In the genomic region with DNA sequence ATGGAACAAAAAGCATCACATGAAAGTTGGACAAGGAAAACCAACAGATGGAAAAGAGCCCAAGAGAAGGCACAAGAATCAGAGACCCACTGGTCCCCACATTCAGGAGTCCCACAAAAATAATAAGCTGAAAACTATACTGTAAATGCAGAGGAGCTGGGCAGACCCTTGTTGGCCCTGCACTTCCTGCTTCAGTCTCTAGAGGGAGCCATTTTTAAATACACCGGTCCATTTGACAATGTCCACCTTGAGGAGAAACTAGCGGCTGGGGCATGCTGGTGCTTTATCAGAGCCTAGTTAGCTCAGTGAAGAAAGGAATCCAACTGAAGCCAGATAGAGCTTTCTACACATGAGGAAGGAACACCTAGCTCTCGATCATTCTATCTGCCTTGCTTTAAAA, we compare ENCODE assay signal across 9 mouse cellular contexts.
A peak's percentile ranks its signal among the peaks of the same experiment; 100 is the strongest.
DNase-seq lines count a peak whose midpoint lies in the region; TF ChIP-seq lines count a peak whose summit lies in the region.
"Had no signal": no experiment of that assay in that cellular context is flagged by ENCODE, and none has a peak within 500 bp of the region (broad histone marks: within the 10 kb centered on the region; RNA-seq: fewer than 3 reads in every experiment).

No protein-coding gene starts in this region.

- no peaks in the 10 kb centered on the region for H3K36me3 ChIP-seq in MEL (ENCODE audit: control insufficient read depth in 1 of 2, insufficient read depth in 2 of 2, low read length in 2 of 2)
- H3K36me3 ChIP-seq: lung, embryonic 15.5 days had no signal

- TF ChIP-seq EP300 in MEL (IDR thresholded peaks at IDR 0.05; ENCODE audit: low read depth in 1 of 2, low read length in 2 of 2), result no peak

- no peak for TF ChIP-seq POLR2A in MEL (IDR thresholded peaks at IDR 0.05; ENCODE audit: control insufficient read depth in 1 of 2, insufficient read depth in 1 of 2, low read depth in 1 of 2, low read length in 2 of 2, poor library complexity in 1 of 2)
- no peak for TF ChIP-seq POLR2A in cortical plate, adult 2 months (IDR thresholded peaks at IDR 0.05; ENCODE audit: extremely low read depth, insufficient read depth, low read length)

- no peak overlapping the region for H3K9ac ChIP-seq in MEL (ENCODE audit: control insufficient read depth, low read depth, low read length, poor library complexity, severe bottlenecking)
- H3K9ac ChIP-seq: forebrain, embryonic 13.5 days; lung, embryonic 15.5 days had no signal

- H3K4me3 ChIP-seq in layer of hippocampus, adult 2 months, result no peak overlapping the region
- no peak overlapping the region for H3K4me3 ChIP-seq in MEL (ENCODE audit: control insufficient read depth in 1 of 2, insufficient read depth in 1 of 2, low read depth in 2 of 2, low read length in 2 of 2)
- H3K4me3 ChIP-seq in cortical plate, adult 2 months (ENCODE audit: insufficient read depth, low read length), result no peak overlapping the region
- H3K4me3 ChIP-seq: forebrain, embryonic 13.5 days; lung, embryonic 15.5 days had no signal

- no peak for DNase-seq in layer of hippocampus, adult 2 months (ENCODE audit: low spot score in 2 of 2)
- no peak for DNase-seq in layer of hippocampus, adult 9-11 months
- peak; percentile 61 for DNase-seq in MEL (ENCODE audit: low read depth, low spot score)
- peak; percentile 31 for DNase-seq in naive thymus-derived CD4-positive, alpha-beta T cell, adult 2 months (ENCODE audit: low read depth)
- DNase-seq in right cerebral cortex, postnatal 14 days, result no peak
- DNase-seq in adrenal gland, postnatal 4 days (ENCODE audit: low spot score in 2 of 2), result no peak

- H3K27me3 ChIP-seq in MEL (ENCODE audit: control insufficient read depth in 1 of 2, insufficient read depth in 2 of 2, low read length in 2 of 2), result no peaks in the 10 kb centered on the region
- H3K27me3 ChIP-seq: forebrain, embryonic 13.5 days; lung, embryonic 15.5 days had no signal

- H3K27ac ChIP-seq in layer of hippocampus, adult 2 months, result no peak overlapping the region
- H3K27ac ChIP-seq in MEL (ENCODE audit: control insufficient read depth, low read depth, low read length), result no peak overlapping the region
- H3K27ac ChIP-seq in cortical plate, adult 2 months (ENCODE audit: insufficient read depth, low read length), result no peak overlapping the region
- H3K27ac ChIP-seq: forebrain, embryonic 13.5 days; lung, embryonic 15.5 days had no signal

- no peaks in the 10 kb centered on the region; a peak in 1 of 4 replicates for H3K4me1 ChIP-seq in MEL (ENCODE audit: control insufficient read depth in 1 of 2, insufficient read depth in 2 of 2, low read length in 2 of 2)
- H3K4me1 ChIP-seq in cortical plate, adult 2 months (ENCODE audit: control insufficient read depth, insufficient read depth, low read length), result no peaks in the 10 kb centered on the region
- H3K4me1 ChIP-seq: forebrain, embryonic 13.5 days; lung, embryonic 15.5 days had no signal

- no peaks in the 10 kb centered on the region for H3K9me3 ChIP-seq in MEL (replicated peaks; ENCODE audit: insufficient read depth, low read length)
- H3K9me3 ChIP-seq: forebrain, embryonic 13.5 days; lung, embryonic 15.5 days had no signal

- peak; percentile 45 for TF ChIP-seq RAD21 in MEL (IDR thresholded peaks at IDR 0.05; ENCODE audit: low read depth, low read length)

- peak; percentile 73 for TF ChIP-seq CTCF in layer of hippocampus, adult 2 months (conservative IDR thresholded peaks at IDR 0.05)
- TF ChIP-seq CTCF in MEL (IDR thresholded peaks at IDR 0.05 in 2 of 3, conservative IDR thresholded peaks at IDR 0.05 in 1 of 3; ENCODE audit: control insufficient read depth in 1 of 3, insufficient read depth in 1 of 3, low read depth in 2 of 3, low read length in 3 of 3, poor library complexity in 1 of 3, severe bottlenecking in 1 of 3), result peak; percentile 58 to 80 (median 69)
- peak; percentile 18; the same call in 1 of the 2 replicates for TF ChIP-seq CTCF in cortical plate, adult 2 months (IDR thresholded peaks at IDR 0.05; ENCODE audit: extremely low read depth, insufficient read depth, low read length)

- H3K79me2 ChIP-seq in MEL (ENCODE audit: control insufficient read depth, insufficient read depth, low read length, poor library complexity), result no peaks in the 10 kb centered on the region

TF ChIP-seq in MEL, 35 proteins besides CTCF, POLR2A, EP300 and RAD21:
- peak; percentile 55 for TF ChIP-seq SMC3 (IDR thresholded peaks at IDR 0.05; ENCODE audit: low read depth, low read length)
- TF ChIP-seq GATA1 (IDR thresholded peaks at IDR 0.05; ENCODE audit: low read depth, low read length), result no peak
- no peak for TF ChIP-seq ZNF384 (IDR thresholded peaks at IDR 0.05; ENCODE audit: low read depth, low read length)
- no peak for TF ChIP-seq ELF1 (IDR thresholded peaks at IDR 0.05; ENCODE audit: low read depth, low read length)
- TF ChIP-seq ZC3H11A (IDR thresholded peaks at IDR 0.05; ENCODE audit: low read depth, low read length), result 0 out of 2 replicates have a peak, but pooled peaks have one; percentile 19
- no peak for TF ChIP-seq E2F4 (IDR thresholded peaks at IDR 0.05; ENCODE audit: borderline replicate concordance, low read depth, low read length)
- no peak for TF ChIP-seq TBP (IDR thresholded peaks at IDR 0.05; ENCODE audit: low read depth, low read length)
- no peak for TF ChIP-seq MAZ (IDR thresholded peaks at IDR 0.05; ENCODE audit: low read depth, low read length)
- TF ChIP-seq GABPA (IDR thresholded peaks at IDR 0.05; ENCODE audit: low read depth, low read length), result no peak

Comparison
In these comparisons a context has a peak if more than half of its experiments do, and no peak if none do; other contexts are left out.
1. DNase-seq: peak in MEL (single experiment) and naive thymus-derived CD4-positive, alpha-beta T cell, adult 2 months (single experiment); none in layer of hippocampus, adult 2 months (0 of 2), layer of hippocampus, adult 9-11 months (single experiment), right cerebral cortex, postnatal 14 days (single experiment) and adrenal gland, postnatal 4 days (0 of 2).
2. CTCF ChIP-seq: peak in every context shown above with its lines; median percentile 73 in layer of hippocampus, adult 2 months; 69 in MEL; 18 in cortical plate, adult 2 months.